Mouse (Mus musculus): ENCODE measurements around the gene Nmrk1. TPM values are rescaled to one million over a fixed set of nuclear protein-coding genes. Genes with fewer than 3 reads are reported as not detected.

Gene Nmrk1
- polyA plus RNA-seq, 1 experiment from 2014 or later = 6.6 TPM

DNA sequence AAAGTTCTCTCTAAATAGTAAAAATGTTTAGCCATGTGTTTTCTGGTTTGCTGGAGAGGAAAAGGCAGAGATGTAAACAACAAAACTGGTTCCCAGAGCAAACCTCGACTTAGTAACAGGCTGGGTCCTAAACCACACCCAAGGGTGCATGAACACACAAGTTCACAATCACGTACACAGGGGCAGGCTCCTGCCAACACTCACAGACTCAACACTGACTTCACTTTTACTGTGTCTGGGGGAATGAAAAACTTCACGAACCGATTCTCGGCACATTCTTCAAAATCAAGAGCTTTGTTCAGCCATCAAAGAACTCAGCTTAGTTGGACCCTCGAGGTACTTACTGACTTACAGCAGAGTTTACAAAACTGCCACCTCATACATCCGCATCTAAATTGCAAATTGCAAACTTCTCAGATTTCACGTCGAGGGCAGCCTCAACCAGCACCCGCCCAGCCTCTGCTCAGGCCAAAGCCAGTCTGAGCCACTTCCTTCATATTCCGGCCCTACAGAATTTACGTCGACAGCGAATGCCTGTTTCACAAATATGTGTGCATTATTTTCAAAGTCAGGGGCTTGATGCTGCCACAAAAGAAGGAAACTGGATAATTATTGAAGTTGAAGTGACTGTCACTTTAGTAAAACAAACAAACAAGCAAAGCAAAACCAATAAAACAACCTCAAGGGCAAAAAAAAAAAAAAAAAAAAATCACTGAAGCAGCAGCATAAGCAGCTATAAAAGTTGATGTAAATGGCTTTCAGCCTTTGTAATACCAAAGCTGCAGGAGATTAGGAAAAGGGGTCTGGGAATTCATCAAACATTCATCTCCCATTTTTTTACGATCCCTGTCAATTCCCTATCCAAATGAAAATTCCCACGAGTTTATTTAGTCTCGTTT, 1.3 kb upstream of the Nmrk1 start:
- Histone ChIP-seq H3K27me3 (ENCODE audit: control insufficient read depth, insufficient read depth, low read length) (no peaks in the 10 kb centered on the region), H3K9me3 (ENCODE audit: control insufficient read depth, low read length) (no peaks in the 10 kb centered on the region), H3K4me2 (replicated peaks) (peak overlapping the region; percentile 95), H3K4me3 (replicated peaks; ENCODE audit: low read length) (peak overlapping the region; percentile 69), H3K9ac (peak overlapping the region; percentile 63), H3K4me1 (replicated peaks; ENCODE audit: control insufficient read depth, insufficient read depth, low read length) (peaks cover 11% of the 10 kb centered on the region; the same call in 1 of the 2 replicates), H3K36me3 (replicated peaks; ENCODE audit: control insufficient read depth, insufficient read depth) (no peaks in the 10 kb centered on the region), H3K27ac (peak overlapping the region; percentile 58; the same call in 1 of the 2 replicates)
- ATAC-seq (ENCODE audit: low FRiP score) = no peak
- no peak for DNase-seq (ENCODE audit: low spot score)
- 13% methylated on average over 17 of the region's 17 CpGs for WGBS

- Histone ChIP-seq H3K27me3 (ENCODE audit: control insufficient read depth, insufficient read depth, low read length) (no peaks in the 10 kb centered on the region), H3K4me2 (replicated peaks) (peak overlapping the region; percentile 95), H3K4me1 (replicated peaks; ENCODE audit: control insufficient read depth, insufficient read depth, low read length) (peaks cover 11% of the 10 kb centered on the region; the same call in 1 of the 2 replicates), H3K9me3 (ENCODE audit: control insufficient read depth, low read length) (no peaks in the 10 kb centered on the region), H3K9ac (peak overlapping the region; percentile 63), H3K27ac (peak overlapping the region; percentile 58), H3K36me3 (replicated peaks; ENCODE audit: control insufficient read depth, insufficient read depth) (no peaks in the 10 kb centered on the region), H3K4me3 (replicated peaks; ENCODE audit: low read length) (peak overlapping the region; percentile 69)
- WGBS = under 1% methylated on average over 40 of the region's 40 CpGs
- peak; percentile 40 for DNase-seq (ENCODE audit: low spot score)
- ATAC-seq (ENCODE audit: low FRiP score) = peak; percentile 53
Observed at GRCm38 (mm10) chr19:18631161-18631643, 548 bp upstream of the Nmrk1 start.

GRCm38 (mm10) chr19:18632231-18633185, 758 bp downstream of the Nmrk1 start:
- Histone ChIP-seq H3K4me3 (replicated peaks; ENCODE audit: low read length) (peak overlapping the region; percentile 69), H3K27me3 (ENCODE audit: control insufficient read depth, insufficient read depth, low read length) (no peaks in the 10 kb centered on the region), H3K36me3 (replicated peaks; ENCODE audit: control insufficient read depth, insufficient read depth) (no peaks in the 10 kb centered on the region), H3K27ac (no peak overlapping the region), H3K9me3 (ENCODE audit: control insufficient read depth, low read length) (no peaks in the 10 kb centered on the region), H3K4me1 (replicated peaks; ENCODE audit: control insufficient read depth, insufficient read depth, low read length) (peaks cover 11% of the 10 kb centered on the region; the same call in 1 of the 2 replicates), H3K9ac (peak overlapping the region; percentile 63), H3K4me2 (replicated peaks) (peak overlapping the region; percentile 95)
- no peak for ATAC-seq (ENCODE audit: low FRiP score)
- 66% methylated on average over 13 of the region's 13 CpGs for WGBS
- no peak for DNase-seq (ENCODE audit: low spot score)

DNA sequence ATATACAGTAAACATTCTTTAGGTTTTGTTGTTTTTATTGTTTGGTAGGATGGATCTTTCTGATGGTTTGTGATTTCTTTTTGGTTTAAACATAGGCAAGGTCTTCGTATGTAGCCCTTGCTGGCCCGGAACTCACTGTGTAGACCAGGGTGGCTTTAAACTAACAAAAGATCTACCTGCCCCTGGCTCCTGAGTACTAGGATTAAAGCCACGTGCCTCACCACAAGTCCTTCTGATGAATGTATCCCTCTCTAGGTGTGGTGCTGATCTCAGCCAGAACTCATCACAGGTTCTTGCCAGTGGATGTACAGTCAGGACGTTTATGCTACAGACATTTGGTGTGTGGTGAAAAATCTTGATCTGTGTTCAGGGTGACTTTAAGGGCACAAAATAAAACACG, 6.2 kb downstream of the Nmrk1 start:
- ATAC-seq (ENCODE audit: low FRiP score) = no peak
- 88% methylated on average over 5 of the region's 5 CpGs for WGBS

GRCm38 (mm10) chr19:18638949-18639348, 7.2 kb downstream of the Nmrk1 start:
- WGBS = 72% methylated on average over 5 of the region's 5 CpGs
- H3K27ac ChIP-seq = no peak overlapping the region
- H3K9ac ChIP-seq = no peak overlapping the region
- no peak overlapping the region for H3K4me2 ChIP-seq (replicated peaks)
- ATAC-seq (ENCODE audit: low FRiP score) = no peak
- H3K9me3 ChIP-seq (ENCODE audit: control insufficient read depth, low read length) = no peaks in the 10 kb centered on the region
- H3K27me3 ChIP-seq (ENCODE audit: control insufficient read depth, insufficient read depth, low read length) = no peaks in the 10 kb centered on the region
- no peak overlapping the region for H3K4me3 ChIP-seq (replicated peaks; ENCODE audit: low read length)
- no peaks in the 10 kb centered on the region for H3K4me1 ChIP-seq (replicated peaks; ENCODE audit: control insufficient read depth, insufficient read depth, low read length)
- no peak for DNase-seq (ENCODE audit: low spot score)
- H3K36me3 ChIP-seq (replicated peaks; ENCODE audit: control insufficient read depth, insufficient read depth) = no peaks in the 10 kb centered on the region

More for the DNA sequence above, 6.2 kb downstream of the Nmrk1 start:
- H3K9ac ChIP-seq = no peak overlapping the region
- H3K27me3 ChIP-seq (ENCODE audit: control insufficient read depth, insufficient read depth, low read length) = no peaks in the 10 kb centered on the region
- H3K4me1 ChIP-seq (replicated peaks; ENCODE audit: control insufficient read depth, insufficient read depth, low read length) = no peaks in the 10 kb centered on the region
- H3K27ac ChIP-seq = no peak overlapping the region
- no peaks in the 10 kb centered on the region for H3K36me3 ChIP-seq (replicated peaks; ENCODE audit: control insufficient read depth, insufficient read depth)
- no peak overlapping the region for H3K4me2 ChIP-seq (replicated peaks)
- no peak for DNase-seq (ENCODE audit: low spot score)
- H3K4me3 ChIP-seq (replicated peaks; ENCODE audit: low read length) = no peak overlapping the region
- H3K9me3 ChIP-seq (ENCODE audit: control insufficient read depth, low read length) = no peaks in the 10 kb centered on the region

- no peak overlapping the region for H3K4me2 ChIP-seq (replicated peaks)
- H3K27ac ChIP-seq = no peak overlapping the region
- no peaks in the 10 kb centered on the region for H3K9me3 ChIP-seq (ENCODE audit: control insufficient read depth, low read length)
- no peaks in the 10 kb centered on the region for H3K36me3 ChIP-seq (replicated peaks; ENCODE audit: control insufficient read depth, insufficient read depth)
- no peaks in the 10 kb centered on the region for H3K27me3 ChIP-seq (ENCODE audit: control insufficient read depth, insufficient read depth, low read length)
- 37% methylated on average over 2 of the region's 2 CpGs for WGBS
- H3K4me3 ChIP-seq (replicated peaks; ENCODE audit: low read length) = no peak overlapping the region
- DNase-seq (ENCODE audit: low spot score) (no peak), ATAC-seq (ENCODE audit: low FRiP score) (no peak)
- H3K9ac ChIP-seq = no peak overlapping the region
- H3K4me1 ChIP-seq (replicated peaks; ENCODE audit: control insufficient read depth, insufficient read depth, low read length) = no peaks in the 10 kb centered on the region
Observed at GRCm38 (mm10) chr19:18639552-18639951, 7.8 kb downstream of the Nmrk1 start.

- no peaks in the 10 kb centered on the region for H3K36me3 ChIP-seq (replicated peaks; ENCODE audit: control insufficient read depth, insufficient read depth)
- ATAC-seq (ENCODE audit: low FRiP score) (no peak), DNase-seq (ENCODE audit: low spot score) (no peak)
- H3K9me3 ChIP-seq (ENCODE audit: control insufficient read depth, low read length) = no peaks in the 10 kb centered on the region
- H3K4me3 ChIP-seq (replicated peaks; ENCODE audit: low read length) = no peak overlapping the region
- H3K9ac ChIP-seq = no peak overlapping the region
- H3K4me1 ChIP-seq (replicated peaks; ENCODE audit: control insufficient read depth, insufficient read depth, low read length) = no peaks in the 10 kb centered on the region
- 81% methylated on average over 4 of the region's 4 CpGs for WGBS
- no peak overlapping the region for H3K27ac ChIP-seq
- no peaks in the 10 kb centered on the region for H3K27me3 ChIP-seq (ENCODE audit: control insufficient read depth, insufficient read depth, low read length)
- H3K4me2 ChIP-seq (replicated peaks) = no peak overlapping the region
Observed at GRCm38 (mm10) chr19:18641001-18641400, 9.3 kb downstream of the Nmrk1 start.

DNA sequence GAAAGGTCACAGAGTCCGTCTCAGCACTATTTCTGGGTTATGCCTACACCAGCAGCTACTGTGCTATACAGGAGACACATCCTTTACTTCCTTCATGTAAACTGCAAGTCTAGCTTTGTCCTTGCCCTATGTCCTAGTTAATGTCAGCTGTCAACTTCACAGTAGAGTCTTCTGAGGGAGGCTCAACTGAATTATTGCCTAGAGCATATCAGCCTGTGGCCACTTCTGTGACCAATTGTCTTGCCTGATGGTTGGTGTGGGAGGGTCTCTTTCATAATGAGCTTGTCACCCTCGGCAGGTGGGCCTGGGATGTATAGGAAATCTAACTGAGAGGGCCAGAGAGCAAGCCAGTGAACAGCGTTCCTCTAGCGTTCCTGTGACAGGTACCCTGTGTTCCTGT, 11.7 kb downstream of the Nmrk1 start:
- Histone ChIP-seq H3K27ac (no peak overlapping the region), H3K4me3 (replicated peaks; ENCODE audit: low read length) (no peak overlapping the region), H3K4me2 (replicated peaks) (no peak overlapping the region), H3K9ac (no peak overlapping the region), H3K4me1 (replicated peaks; ENCODE audit: control insufficient read depth, insufficient read depth, low read length) (no peaks in the 10 kb centered on the region), H3K27me3 (ENCODE audit: control insufficient read depth, insufficient read depth, low read length) (no peaks in the 10 kb centered on the region), H3K9me3 (ENCODE audit: control insufficient read depth, low read length) (no peaks in the 10 kb centered on the region), H3K36me3 (replicated peaks; ENCODE audit: control insufficient read depth, insufficient read depth) (no peaks in the 10 kb centered on the region)
- WGBS = 45% methylated on average over 4 of the region's 4 CpGs
- ATAC-seq (ENCODE audit: low FRiP score) (no peak), DNase-seq (ENCODE audit: low spot score) (no peak)

- H3K9ac ChIP-seq = no peak overlapping the region
- ATAC-seq (ENCODE audit: low FRiP score) = no peak
- H3K27ac ChIP-seq = no peak overlapping the region
- 84% methylated on average over 6 of the region's 6 CpGs for WGBS
- no peaks in the 10 kb centered on the region for H3K36me3 ChIP-seq (replicated peaks; ENCODE audit: control insufficient read depth, insufficient read depth)
- no peak for DNase-seq (ENCODE audit: low spot score)
- H3K4me3 ChIP-seq (replicated peaks; ENCODE audit: low read length) = no peak overlapping the region
- H3K27me3 ChIP-seq (ENCODE audit: control insufficient read depth, insufficient read depth, low read length) = no peaks in the 10 kb centered on the region
- no peaks in the 10 kb centered on the region for H3K9me3 ChIP-seq (ENCODE audit: control insufficient read depth, low read length)
- no peak overlapping the region for H3K4me2 ChIP-seq (replicated peaks)
- no peaks in the 10 kb centered on the region for H3K4me1 ChIP-seq (replicated peaks; ENCODE audit: control insufficient read depth, insufficient read depth, low read length)
Observed at GRCm38 (mm10) chr19:18644084-18644483, 12.3 kb downstream of the Nmrk1 start.
